Mouse (Mus musculus): ENCODE data around the gene Ncapd2.

- TF ChIP-seq CTCF (IDR thresholded peaks at IDR 0.05), result no peak
- no peak for TF ChIP-seq EP300 (IDR thresholded peaks at IDR 0.05)
Observed at GRCm38 (mm10) chr6:125216898-125217297, 25.4 kb upstream of the Ncapd2 start.
